Mouse (Mus musculus) fat pad, adult 2 months (tissue): ENCODE data around the gene Slc25a25.

Source experiments
- DNase-seq: peaks from one replicate; pipeline ENCODE4 v3.0.0-alpha.2; 2011; ENCODE audit warnings: low read depth, low spot score; ENCODE audit errors: extremely low read depth

The Slc25a25 gene

DNA sequence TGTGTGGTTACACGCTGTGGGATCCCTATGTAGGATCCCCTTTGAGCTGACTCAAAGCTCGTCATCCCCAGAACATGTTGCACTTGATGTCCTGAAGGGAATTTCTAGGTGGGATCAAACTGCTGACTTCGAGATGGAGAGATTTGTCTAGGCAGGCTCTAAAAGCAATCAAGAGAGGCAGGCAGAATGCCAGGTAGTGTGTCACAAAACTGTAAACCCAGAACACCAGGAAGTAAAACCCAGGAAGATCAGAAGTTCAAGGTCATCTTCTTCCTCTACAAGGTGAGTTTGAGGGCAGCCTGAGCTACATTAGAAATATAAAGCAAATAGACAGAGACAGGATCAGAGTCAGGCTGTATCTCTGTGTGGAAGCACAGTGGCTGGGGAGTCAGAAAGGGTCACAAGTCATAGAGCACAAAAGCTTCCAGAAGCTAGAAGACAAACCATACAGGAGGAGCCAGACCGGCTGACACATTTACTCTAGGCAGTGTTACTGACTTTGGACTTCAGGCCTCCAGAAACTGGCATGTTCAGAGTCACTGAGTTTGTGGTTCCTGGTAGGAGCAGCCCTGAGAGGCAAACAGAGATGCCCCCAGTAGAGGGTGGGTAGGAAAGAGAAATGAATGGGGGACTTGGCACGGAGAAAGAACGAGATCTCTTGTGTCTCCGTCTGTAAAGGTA is 44.0 kb downstream of the Slc25a25 start:
- no peak for DNase-seq

DNA sequence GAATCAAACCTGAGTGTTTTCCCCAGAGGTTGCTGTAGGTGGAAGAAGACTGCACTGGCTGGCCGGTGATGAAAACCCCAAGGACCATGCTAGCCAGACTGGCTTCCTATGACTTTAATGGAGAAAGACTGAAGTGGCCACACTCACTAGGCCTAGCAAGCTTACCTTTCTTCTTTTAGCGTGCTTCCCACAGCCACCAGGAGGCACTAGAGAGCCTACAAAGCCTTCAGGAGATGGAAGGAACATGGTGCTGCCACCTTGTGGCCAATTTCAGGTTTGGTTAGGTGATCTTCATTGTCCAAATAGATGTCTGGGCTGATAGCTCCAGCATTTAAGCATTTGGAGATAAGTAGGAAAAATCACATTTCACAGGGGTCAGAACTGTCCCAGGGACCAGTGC is 46.6 kb downstream of the Slc25a25 start:
- no peak for DNase-seq

DNA sequence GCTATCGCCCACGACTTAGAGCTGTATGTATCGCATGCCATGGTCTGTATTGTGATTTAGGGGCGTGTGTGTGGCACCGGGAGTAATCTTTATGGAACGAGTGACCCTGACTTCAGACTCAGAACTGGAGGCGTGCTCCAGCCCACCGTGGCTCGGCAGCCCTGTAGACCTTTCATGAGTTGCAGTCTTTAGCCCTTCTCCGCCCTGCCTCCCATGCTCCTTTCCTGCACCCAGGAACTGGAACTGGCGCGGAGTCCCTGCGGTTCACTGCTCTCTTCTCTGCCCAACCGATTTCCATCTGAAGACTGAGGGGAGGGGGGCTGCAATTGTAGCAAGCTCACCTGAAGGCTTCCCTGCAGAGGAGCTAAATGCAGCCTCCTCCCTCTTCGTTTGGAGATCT is 54.5 kb downstream of the Slc25a25 start:
- DNase-seq: no peak

DNA sequence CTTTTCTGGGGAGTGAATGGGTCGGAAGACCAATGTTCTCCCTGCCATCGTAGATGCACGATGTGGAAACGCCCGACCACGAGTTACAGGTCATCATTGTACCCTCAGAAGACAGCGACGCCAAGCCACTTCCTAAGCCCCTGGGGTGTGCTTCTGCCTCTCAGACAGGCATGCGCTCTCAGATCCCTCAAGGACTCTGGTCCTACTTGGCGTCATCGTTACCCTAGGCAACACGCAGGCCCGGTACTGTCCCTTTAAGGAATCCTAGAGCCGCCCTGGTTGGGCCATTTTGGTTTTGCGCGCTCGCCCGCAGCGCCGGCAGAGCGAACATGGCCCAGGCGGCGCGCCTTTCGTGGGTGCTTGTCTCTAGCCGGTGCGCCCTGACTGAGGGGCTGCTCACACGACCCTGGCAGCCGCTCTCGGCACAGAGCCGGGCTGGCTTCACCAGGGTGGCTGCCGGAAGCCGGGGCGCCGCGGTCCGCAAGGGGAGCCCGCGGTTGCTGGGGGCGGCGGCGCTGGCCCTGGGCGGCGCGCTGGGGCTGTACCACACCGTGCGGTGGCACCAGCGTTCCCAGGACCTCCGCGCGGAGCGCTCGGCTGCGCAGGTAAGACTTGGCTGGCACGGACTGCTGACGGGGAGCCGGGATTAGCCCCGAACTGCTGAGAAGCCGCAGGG is 55.2 kb downstream of the Slc25a25 start:
- no peak for DNase-seq

DNA sequence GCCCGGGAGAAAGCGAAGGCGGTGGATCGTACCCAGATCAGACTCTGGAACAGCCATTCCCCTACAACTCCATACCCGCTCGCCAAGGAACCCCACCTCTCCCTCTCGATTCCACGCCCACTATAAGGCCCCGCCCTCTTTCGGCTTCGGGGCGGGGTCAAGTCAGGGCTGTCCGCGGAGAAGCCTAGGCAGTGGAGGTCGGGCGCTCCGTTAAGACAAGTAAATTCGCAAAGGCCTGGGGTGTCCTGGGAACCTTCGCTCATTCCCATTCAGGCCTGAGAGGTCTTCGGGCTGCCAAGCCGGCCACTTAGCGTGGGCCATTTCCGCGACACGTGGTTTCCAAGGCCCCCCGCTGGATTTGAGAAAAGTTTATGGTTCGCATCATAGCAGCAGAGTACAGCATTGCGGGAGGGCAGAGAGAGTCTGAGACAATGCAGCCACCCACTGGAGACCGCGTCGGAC is 55.7 kb downstream of the Slc25a25 start, which contains the start of gene Ptges2:
Gene Ptges2, plus strand, starts transcription at position 413 of the 462 bp plus-strand sequence.
- DNase-seq: no peak

DNA sequence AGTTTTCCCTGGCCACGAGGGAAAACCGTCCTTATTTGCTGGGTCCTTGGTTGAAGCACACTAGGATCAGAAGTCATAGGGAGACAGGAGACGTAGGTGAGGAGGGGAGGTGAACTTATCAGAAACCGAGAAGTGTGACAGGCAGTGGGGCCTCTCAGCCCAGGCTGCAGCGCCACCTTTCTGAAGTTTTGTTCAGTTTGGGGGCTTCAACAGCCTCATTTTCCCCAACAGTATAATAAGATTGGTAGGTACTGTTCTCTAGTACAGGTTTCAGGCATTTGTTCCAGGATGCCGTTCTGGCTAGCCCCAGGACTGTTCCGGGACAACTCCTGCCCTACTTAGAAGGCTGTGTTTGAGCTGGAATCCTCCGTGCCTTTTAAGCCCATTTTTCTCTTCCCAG is 56.3 kb downstream of the Slc25a25 start:
- DNase-seq: no peak

DNA sequence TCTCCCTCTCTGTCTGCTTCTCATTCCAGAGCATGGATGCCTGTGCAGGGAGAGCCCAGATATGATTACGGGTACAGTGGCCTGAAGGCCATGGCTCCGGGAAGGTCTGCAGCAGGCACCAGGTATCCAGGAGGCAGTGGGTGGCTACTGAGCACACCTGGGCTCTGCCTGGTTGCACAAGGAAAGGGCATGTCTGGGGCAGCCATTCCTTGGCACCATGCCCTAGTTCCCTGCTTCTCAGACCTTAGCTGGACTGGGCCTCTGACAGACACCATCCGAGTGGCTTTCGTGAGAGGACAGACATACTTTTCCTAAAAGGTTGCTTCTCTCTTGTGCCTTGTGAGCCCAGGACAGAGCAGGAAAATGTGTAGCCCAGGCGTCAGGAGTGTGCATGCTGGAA is 59.2 kb downstream of the Slc25a25 start:
- DNase-seq: no peak

DNA sequence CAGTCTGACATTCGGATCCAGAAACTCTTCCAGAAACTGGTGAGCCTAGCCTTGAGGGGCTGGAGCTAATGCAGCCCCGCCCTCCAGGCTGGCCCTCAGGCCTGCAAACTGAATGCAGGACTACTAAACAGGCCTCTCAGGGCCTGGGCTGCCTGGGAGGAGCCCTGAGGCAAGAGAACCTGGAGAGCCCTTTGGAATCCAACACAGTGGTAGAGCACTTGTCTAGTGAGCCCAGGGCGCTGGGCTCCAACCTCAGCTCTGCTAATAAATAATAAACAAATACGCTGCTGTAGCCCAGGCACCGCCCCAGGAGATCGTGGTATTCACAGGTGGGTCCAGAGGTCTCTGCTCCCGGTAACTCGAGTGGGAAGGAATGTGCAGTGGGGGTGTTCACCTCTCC is 60.4 kb downstream of the Slc25a25 start:
- DNase-seq: no peak

DNA sequence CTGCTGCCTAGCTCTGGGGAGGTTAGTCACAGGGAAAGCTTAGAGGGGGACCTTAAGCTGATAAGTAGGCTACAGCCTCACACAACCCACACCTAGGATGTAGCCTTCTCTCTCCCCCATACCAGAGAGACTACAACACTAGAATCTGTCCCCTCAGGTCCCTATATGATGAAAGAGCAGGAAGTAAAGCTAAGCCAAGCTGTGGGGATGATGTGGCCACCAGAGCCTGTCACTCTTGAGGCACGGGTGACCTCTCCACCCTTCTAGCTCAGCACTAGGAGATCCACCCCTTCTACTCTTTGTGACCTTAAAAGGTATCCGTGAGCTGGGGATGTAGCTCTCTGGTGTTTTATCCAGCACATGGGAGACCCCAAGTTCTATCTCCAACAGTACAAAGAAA is 62.1 kb downstream of the Slc25a25 start:
- DNase-seq: no peak

DNA sequence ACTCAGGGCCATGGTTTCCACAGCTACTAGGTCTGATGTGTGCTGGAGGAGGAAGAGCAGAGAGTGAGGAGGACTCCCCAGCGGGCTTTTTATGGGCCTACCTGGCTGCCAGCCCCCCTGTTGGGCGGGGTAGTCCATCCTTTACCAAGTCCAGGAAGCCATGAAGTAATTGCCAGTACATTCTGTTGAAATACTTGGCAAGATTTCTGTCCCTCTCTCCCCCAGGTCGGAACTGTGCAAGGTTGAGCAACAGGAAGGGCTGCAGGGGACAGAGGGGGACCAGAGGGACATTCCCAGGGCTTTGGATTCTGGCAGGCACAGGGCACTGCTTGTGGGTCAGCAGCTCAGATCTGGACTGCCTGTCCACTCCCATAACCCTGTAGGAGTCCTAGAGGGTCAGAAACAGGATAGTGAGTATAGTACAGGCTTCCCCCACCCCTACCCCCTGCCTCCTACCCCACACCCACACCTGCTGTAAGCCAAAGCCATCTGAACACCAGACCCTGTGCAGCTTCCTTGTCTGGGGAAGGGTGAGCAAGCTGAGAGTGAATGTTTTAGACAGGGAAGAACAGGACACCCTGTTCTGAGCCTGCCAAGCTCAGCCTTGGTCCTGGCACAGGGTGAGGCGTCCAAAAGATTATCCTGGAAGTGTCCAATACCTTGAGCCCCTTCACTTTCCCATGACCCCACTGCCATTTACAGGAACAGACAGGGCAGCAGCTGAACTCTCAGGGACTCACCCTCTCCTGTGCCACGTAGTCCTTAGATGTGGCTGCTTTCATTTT is 63.3 kb downstream of the Slc25a25 start, which contains the start of gene Lcn2:
Gene Lcn2, minus strand, starts transcription at position 547 of the 785 bp plus-strand sequence.
- peak; percentile 92 for DNase-seq

DNA sequence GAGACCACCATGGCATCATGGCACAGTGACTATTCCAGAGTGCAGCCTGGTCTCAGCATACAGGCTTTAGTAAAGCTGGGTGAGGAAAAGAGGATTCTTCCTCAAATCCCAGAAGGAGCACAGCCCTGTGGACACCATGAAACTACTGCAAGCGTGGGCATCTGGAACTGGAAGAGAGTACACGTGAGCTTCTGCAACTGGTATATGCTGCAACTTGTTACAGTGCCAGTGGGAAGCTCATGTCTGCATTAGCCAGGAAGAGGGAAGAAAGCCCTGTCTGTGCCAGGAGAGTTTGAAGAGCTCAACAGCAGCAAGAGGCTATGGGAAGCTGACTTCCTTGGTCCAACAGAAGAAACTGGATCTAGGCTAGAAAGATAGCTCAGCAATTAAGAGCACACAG is 68.6 kb downstream of the Slc25a25 start:
- DNase-seq: no peak

DNA sequence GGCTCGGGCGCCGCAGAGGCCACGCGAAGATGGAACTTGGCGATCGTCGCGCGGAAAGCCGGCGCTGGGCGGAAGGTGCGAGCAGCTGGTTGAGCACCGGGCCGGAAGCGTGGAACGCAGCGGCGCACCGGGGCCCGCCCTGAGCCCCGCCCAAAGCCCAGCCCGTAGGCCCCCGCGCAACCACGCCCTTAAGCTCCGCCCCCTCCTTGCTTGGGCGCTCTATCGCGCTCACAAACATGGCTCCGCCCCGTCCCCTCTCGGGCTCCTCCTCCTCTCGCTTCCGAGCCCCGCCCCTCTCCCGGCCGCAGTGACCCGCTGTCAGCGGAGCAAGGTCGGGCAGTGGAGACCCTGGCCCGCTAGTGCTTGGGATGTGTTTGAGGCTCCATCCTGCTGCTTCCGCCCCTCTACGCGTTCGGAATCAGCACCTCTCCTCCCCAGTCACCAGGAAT is 69.4 kb downstream of the Slc25a25 start, which contains the start of gene 1110008P14Rik:
Gene 1110008P14Rik, minus strand, starts transcription at position 164 of the 449 bp plus-strand sequence.
- DNase-seq: no peak

DNA sequence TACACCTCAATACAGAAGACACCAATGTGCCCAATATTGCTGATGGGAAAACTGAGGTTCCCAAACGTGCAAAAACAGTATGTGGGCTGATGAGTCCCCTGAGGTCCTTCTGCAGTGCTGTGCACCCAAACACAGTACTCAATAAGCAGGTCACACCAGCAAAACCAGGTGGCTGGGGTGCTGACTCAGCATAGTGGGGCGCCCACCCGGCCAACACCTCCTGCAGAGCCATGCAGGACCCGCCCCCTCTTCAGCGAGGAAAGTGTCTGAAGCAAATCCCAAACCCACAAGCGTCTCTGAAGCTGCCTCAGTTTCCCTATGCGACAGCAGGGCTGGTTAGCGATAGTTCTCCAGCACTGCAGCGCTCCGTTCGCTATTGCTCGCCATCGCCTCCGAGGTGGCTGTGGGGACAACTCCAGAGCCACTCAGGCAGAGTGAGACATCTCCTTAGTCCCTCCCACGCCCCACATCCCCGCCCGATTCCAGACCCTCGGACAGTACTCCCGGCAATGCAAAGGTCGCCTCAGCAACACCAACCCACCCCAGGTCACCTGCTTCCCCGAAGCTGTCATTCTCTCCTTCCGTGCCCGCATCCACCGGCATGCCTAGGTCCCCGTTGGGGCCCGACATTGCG is 70.0 kb downstream of the Slc25a25 start:
- DNase-seq: no peak

DNA sequence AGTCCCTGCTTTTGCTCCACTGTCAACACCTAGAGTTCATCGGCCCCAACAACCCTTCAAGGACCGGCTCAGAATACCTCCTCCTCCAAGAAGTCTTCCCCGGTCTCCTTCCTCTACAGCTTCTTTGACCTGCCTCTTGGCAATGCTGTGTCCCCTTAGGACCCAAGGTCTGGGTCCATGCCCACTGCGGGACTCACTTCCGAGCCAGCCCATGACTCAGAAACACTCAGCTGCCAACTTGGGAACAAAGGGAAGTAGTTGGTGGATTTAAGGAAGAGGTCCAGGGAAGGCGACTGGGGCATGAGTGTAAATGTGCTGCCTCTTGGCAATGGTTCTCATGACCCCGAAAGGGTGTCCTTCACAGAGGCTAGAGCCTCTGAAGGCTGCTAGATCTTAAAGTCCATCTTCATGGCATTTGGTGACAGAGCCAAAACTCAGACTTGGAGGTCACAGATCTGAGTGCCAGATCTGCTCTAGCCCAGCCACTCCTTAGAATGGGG is 71.2 kb downstream of the Slc25a25 start:
- no peak for DNase-seq

DNA sequence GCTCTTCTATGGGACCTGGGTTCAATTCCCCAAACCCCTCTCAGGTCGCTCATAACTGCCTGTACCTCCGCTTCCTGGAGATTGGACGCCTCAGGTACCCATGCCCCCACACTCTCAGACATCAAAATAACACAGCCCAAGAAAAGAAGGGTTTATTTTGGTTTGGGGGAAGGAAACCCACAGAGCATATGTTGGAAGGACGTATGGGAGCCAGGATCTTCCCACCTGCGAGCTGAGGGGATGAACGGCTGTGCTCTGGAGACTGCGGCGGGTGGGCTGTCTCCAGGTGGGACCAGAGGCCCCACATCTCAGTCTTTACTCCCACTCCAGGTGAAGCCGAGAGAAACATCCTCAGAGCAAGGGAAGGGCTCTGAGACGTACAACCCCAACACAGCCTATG is 74.3 kb downstream of the Slc25a25 start:
- no peak for DNase-seq

DNA sequence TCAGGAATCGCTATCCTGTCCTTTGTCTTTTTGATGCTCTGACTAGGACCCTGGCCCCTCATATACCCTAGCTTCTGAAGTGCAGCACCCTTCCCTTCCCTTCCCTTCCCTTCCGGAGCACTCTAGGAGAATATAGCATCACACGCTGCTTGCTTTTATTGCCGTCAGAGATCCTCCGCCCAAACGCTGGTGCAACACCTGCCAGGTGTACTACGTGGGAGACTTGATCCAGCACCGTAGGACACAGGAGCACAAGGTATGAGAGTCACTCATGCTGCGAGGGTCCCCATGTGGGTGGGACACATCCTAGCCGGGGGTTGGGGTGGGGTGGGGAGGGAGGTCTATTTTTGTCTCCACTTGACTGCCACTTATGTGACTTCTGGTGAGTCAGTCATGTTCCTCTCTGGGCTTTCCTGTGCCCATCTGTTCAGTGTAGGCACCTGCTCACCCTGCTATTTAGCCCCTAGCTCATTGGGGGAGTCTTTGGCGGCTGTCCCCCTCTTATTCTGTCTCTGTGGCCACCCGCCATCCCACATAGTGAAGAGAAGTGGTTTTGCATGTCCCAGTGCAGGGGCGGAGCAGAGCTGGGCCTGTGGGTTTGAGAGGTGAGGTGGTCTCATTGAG is 75.8 kb downstream of the Slc25a25 start:
- DNase-seq: no peak

DNA sequence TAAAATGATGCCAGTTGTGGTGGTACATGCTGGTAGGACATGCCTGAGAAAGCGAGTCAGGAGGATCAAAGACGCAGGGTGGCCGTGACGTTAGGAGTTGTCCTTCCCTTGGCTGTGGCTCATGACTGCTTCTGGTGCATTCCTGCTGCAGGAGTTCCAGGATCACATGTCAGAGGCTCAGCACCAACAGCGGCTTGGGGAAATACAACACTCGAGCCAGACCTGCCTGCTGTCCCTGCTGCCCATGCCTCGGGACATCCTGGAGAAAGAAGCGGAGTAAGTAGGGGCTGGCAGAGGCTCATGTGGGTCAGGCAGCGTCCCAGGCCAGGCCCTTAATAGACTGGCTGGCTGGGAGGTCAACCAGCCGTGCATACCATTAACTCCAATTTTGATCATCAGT is 77.1 kb downstream of the Slc25a25 start:
- DNase-seq: no peak

DNA sequence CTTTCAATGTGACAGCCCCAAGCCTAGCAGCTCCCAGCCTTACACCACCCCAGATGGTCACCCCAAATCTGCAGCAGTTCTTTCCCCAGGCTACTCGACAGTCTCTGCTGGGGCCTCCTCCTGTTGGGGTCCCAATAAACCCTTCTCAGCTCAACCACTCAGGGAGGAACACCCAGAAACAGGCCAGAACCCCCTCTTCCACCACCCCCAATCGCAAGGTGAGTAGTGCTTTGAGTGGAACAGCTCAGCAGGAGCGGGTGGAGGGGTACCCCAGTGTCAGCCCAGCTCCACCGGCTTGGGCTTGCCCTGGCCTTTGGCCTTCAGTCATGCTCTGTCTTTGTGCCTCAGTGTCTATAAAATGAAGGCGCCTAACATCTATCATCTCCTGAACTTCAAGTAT is 83.9 kb downstream of the Slc25a25 start:
- DNase-seq: no peak
